8 mouse cellular contexts compared by ENCODE assay signal in the genomic region with DNA sequence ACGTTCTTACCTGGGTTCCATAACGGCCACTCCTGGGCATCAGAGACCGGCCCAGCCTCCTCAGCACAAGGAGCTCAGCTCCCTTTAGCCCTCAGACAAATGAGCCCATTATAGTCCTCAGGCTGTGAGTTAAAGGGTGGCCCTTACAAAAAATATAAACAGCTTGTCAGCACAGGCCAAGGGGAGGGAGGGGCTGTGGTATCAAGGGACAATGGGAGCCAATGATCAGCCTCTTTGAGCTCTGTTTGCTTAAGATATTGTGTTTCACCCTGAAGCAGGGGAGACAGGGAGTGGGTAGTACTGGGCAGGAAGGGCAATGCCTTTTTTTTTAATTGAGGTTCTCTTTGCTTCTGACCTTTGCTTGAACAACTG. TPM values are rescaled to one million over a fixed set of nuclear protein-coding genes. Genes with fewer than 3 reads are reported as not detected.
DNase-seq lines count a peak whose midpoint lies in the region; ATAC-seq and TF ChIP-seq lines count a peak whose summit lies in the region.

No protein-coding gene starts in this region.

- no peak for ATAC-seq in midbrain, postnatal 0 days (ENCODE audit: low FRiP score)
- peak; percentile 59 for ATAC-seq in forebrain, postnatal 0 days
- ATAC-seq in lung, embryonic 15.5 days (ENCODE audit: borderline replicate concordance, extremely low read depth, low FRiP score, low TSS enrichment) = peak; percentile 54; the same call in 1 of the 2 replicates

- H3K36me3 ChIP-seq in midbrain, embryonic 10.5 days = peaks cover 13% of the 10 kb centered on the region
- no peaks in the 10 kb centered on the region for H3K36me3 ChIP-seq in midbrain, postnatal 0 days (ENCODE audit: insufficient read depth, low read length)
- no peaks in the 10 kb centered on the region for H3K36me3 ChIP-seq in forebrain, postnatal 0 days (ENCODE audit: insufficient read depth)
- no peaks in the 10 kb centered on the region for H3K36me3 ChIP-seq in lung, embryonic 15.5 days

- 6% methylated on average over 3 of the region's 3 CpGs for WGBS in midbrain, embryonic 10.5 days
- 12% methylated on average over 3 of the region's 3 CpGs for WGBS in midbrain, postnatal 0 days
- WGBS in forebrain, postnatal 0 days = 0% methylated on average over 3 of the region's 3 CpGs
- WGBS in lung, embryonic 15.5 days = 2% methylated on average over 3 of the region's 3 CpGs

- peaks cover 13% of the 10 kb centered on the region for H3K27me3 ChIP-seq in midbrain, embryonic 10.5 days (ENCODE audit: low read depth, poor library complexity, severe bottlenecking)
- no peaks in the 10 kb centered on the region for H3K27me3 ChIP-seq in midbrain, postnatal 0 days (ENCODE audit: insufficient read depth, low read length)
- H3K27me3 ChIP-seq in forebrain, postnatal 0 days (ENCODE audit: insufficient read depth, low read length) = no peaks in the 10 kb centered on the region
- peaks cover 14% of the 10 kb centered on the region; the same call in 1 of the 2 replicates for H3K27me3 ChIP-seq in lung, embryonic 15.5 days

- peak overlapping the region; percentile 38 for H3K4me3 ChIP-seq in midbrain, embryonic 10.5 days
- no peak overlapping the region for H3K4me3 ChIP-seq in midbrain, postnatal 0 days (ENCODE audit: low read depth, low read length)
- H3K4me3 ChIP-seq in forebrain, postnatal 0 days (ENCODE audit: low read depth, low read length) = no peak overlapping the region
- peak overlapping the region; percentile 15 for H3K4me3 ChIP-seq in lung, embryonic 15.5 days

- no peak overlapping the region for H3K4me2 ChIP-seq in midbrain, postnatal 0 days (ENCODE audit: low read depth, low read length, poor library complexity, severe bottlenecking)
- peak overlapping the region; percentile 13; the same call in 1 of the 2 replicates for H3K4me2 ChIP-seq in forebrain, postnatal 0 days (ENCODE audit: low read depth)
- peak overlapping the region; percentile 44 for H3K4me2 ChIP-seq in lung, embryonic 15.5 days

- H3K9me3 ChIP-seq in midbrain, embryonic 10.5 days (replicated peaks) = no peaks in the 10 kb centered on the region
- H3K9me3 ChIP-seq in midbrain, postnatal 0 days (ENCODE audit: low read length) = no peaks in the 10 kb centered on the region
- H3K9me3 ChIP-seq in forebrain, postnatal 0 days (ENCODE audit: low read length) = no peaks in the 10 kb centered on the region
- no peaks in the 10 kb centered on the region for H3K9me3 ChIP-seq in lung, embryonic 15.5 days

- no peak for TF ChIP-seq CTCF in midbrain, postnatal 0 days (IDR thresholded peaks at IDR 0.05)
- no peak for TF ChIP-seq CTCF in forebrain, postnatal 0 days (IDR thresholded peaks at IDR 0.05; ENCODE audit: low read depth)

- H3K27ac ChIP-seq in midbrain, embryonic 10.5 days (replicated peaks) = peak overlapping the region; percentile 73
- H3K27ac ChIP-seq in midbrain, postnatal 0 days (ENCODE audit: low read depth, low read length) = no peak overlapping the region
- H3K27ac ChIP-seq in forebrain, postnatal 0 days (ENCODE audit: low read depth, low read length) = no peak overlapping the region
- no peak overlapping the region for H3K27ac ChIP-seq in lung, embryonic 15.5 days

- peak; percentile 35 for DNase-seq in midbrain, embryonic 10.5 days (ENCODE audit: low spot score)
- DNase-seq in midbrain, postnatal 0 days (ENCODE audit: low spot score) = no peak
- no peak for DNase-seq in forebrain, postnatal 0 days
- peak; percentile 75 for DNase-seq in yolk sac, embryonic 10.5 days (ENCODE audit: low spot score)
- DNase-seq in MN1 (ENCODE audit: low spot score) = no peak
- DNase-seq in T-cell, adult 2 months (ENCODE audit: low spot score) = no peak
- no peak for DNase-seq in urinary bladder, postnatal 4 days (ENCODE audit: low spot score in 2 of 2)

- peaks cover 71% of the 10 kb centered on the region for H3K4me1 ChIP-seq in midbrain, embryonic 10.5 days
- H3K4me1 ChIP-seq in midbrain, postnatal 0 days (ENCODE audit: insufficient read depth, low read length) = 0 out of 2 replicates have a peak, but pooled peaks cover 2% of the 10 kb centered on the region
- H3K4me1 ChIP-seq in forebrain, postnatal 0 days (ENCODE audit: insufficient read depth) = 0 out of 2 replicates have a peak, but pooled peaks cover 6% of the 10 kb centered on the region
- peaks cover 19% of the 10 kb centered on the region for H3K4me1 ChIP-seq in lung, embryonic 15.5 days

- H3K9ac ChIP-seq in midbrain, postnatal 0 days (replicated peaks; ENCODE audit: low read length, poor library complexity, severe bottlenecking) = no peak overlapping the region
- H3K9ac ChIP-seq in forebrain, postnatal 0 days = no peak overlapping the region
- no peak overlapping the region for H3K9ac ChIP-seq in lung, embryonic 15.5 days

RNA-seq across cellular contexts. Expression of a gene that starts 36.1 kb away (rescaled TPM):
- 81.7 and 116 TPM in 2 replicates for polyA plus RNA-seq in midbrain, embryonic 10.5 days (2016; fragmentation: Nextera tagmentation; extraction: Ambion mirVana)
- 269 and 291 TPM in 2 replicates for total RNA-seq in midbrain, postnatal 0 days (2014; rRNA removed)
- polyA plus RNA-seq in midbrain, postnatal 0 days (2015; fragmentation: Nextera tagmentation; extraction: Ambion mirVana) = 132 and 149 TPM in 2 replicates
- total RNA-seq in forebrain, postnatal 0 days (2014; rRNA removed) = 186 and 218 TPM in 2 replicates
- polyA plus RNA-seq in forebrain, postnatal 0 days (2015; fragmentation: Nextera tagmentation; extraction: Ambion mirVana) = 75.9 and 127 TPM in 2 replicates
- polyA plus RNA-seq in lung, embryonic 15.5 days (2015; fragmentation: Nextera tagmentation; extraction: Ambion mirVana) = 25.0 and 31.4 TPM in 2 replicates

Comparison
In these comparisons a context has a peak if more than half of its experiments do, and no peak if none do; other contexts are left out.
1. DNase-seq: peak in midbrain, embryonic 10.5 days (single experiment) and yolk sac, embryonic 10.5 days (single experiment); none in midbrain, postnatal 0 days (single experiment), forebrain, postnatal 0 days (single experiment), MN1 (single experiment), T-cell, adult 2 months (single experiment) and urinary bladder, postnatal 4 days (0 of 2).
2. H3K4me3 ChIP-seq: peak in midbrain, embryonic 10.5 days (single experiment) and lung, embryonic 15.5 days (single experiment); none in midbrain, postnatal 0 days (single experiment) and forebrain, postnatal 0 days (single experiment).